Mouse (Mus musculus) heart, postnatal 0 days (tissue): ENCODE data around the gene Med11. TPM values are rescaled to one million over a fixed set of nuclear protein-coding genes. Genes with fewer than 3 reads are reported as not detected.

Experiments
- ATAC-seq: fragments of 200-750 bp; cut with Nextera tagmentation; 2 replicates; pipeline ENCODE4 v1.8.0; 2017; ENCODE audit warnings: low read depth, moderate number of reproducible peaks, moderate library complexity; ENCODE audit not compliant: insufficient read depth
- DNase-seq: peaks from one replicate; pipeline ENCODE4 v3.0.0-alpha.2; 2016; ENCODE audit warnings: low spot score
- H3K27ac ChIP-seq: fragments of 300-500 bp; sonication (generic); 2 replicates; pipeline ENCODE4 v1.5.1; 2014; ENCODE audit warnings: low read depth, mild to moderate bottlenecking
- H3K27me3 ChIP-seq: fragments of 300-500 bp; sonication (generic); 2 replicates; pipeline ENCODE4 v1.6.1; 2014; ENCODE audit warnings: low read length, mixed read lengths; ENCODE audit not compliant: control insufficient read depth, insufficient read depth
- H3K36me3 ChIP-seq: fragments of 300-500 bp; sonication (generic); replicated peaks from 2 replicates; pipeline ENCODE4 v1.6.1; 2014; ENCODE audit warnings: low read length, mixed read lengths; ENCODE audit not compliant: control insufficient read depth, insufficient read depth
- H3K4me1 ChIP-seq: fragments of 300-500 bp; sonication (generic); 2 replicates; pipeline ENCODE4 v1.6.1; 2014; ENCODE audit warnings: antibody characterized with exemption; ENCODE audit not compliant: control insufficient read depth, insufficient read depth
- H3K4me2 ChIP-seq: fragments of 300-500 bp; sonication (generic); 2 replicates; pipeline ENCODE4 v1.6.1; 2014; ENCODE audit warnings: low read depth, mild to moderate bottlenecking, low read length, moderate library complexity
- H3K4me3 ChIP-seq: fragments of 300-500 bp; sonication (generic); 2 replicates; pipeline ENCODE4 v1.5.1; 2014; ENCODE audit warnings: low read depth, low read length
- H3K9ac ChIP-seq: fragments of 300-500 bp; sonication (generic); replicated peaks from 2 replicates; pipeline ENCODE4 v1.6.1; 2014; ENCODE audit warnings: low read depth, low read length, mixed read lengths
- H3K9me3 ChIP-seq: fragments of 300-500 bp; sonication (generic); replicated peaks from 2 replicates; pipeline ENCODE4 v1.6.1; 2016; ENCODE audit warnings: low read length; ENCODE audit not compliant: control insufficient read depth
- CTCF ChIP-seq: IDR thresholded peaks from 2 replicates; pipeline ENCODE4 v1.5.1; 2016; ENCODE audit warnings: antibody characterized with exemption, control low read depth, low read depth
- EP300 ChIP-seq: IDR thresholded peaks from 2 replicates; pipeline ENCODE4 v1.6.1; 2016; ENCODE audit warnings: antibody characterized with exemption, low read depth
- WGBS: fragments of 180-500 bp; shearing (Covaris S2); extraction: QIAGEN DNeasy Blood & Tissue Kit; methylation state at CpG from one replicate; pipeline ENCODE4 v1.1.7; 2014; 5-methylcytosine and 5-hydroxymethylcytosine counted together
- polyA plus RNA-seq: library from polyadenylated mRNA; unstranded; fragments of >200 nt; fragmentation: Nextera tagmentation; extraction: Ambion mirVana; gene quantifications from 2 replicates; pipeline ENCODE4 v1.2.1, GENCODE M21; 2015
- total RNA-seq: library from RNA; depleted of rRNA; stranded (reverse); fragments of >200 nt; gene quantifications from 2 replicates; pipeline ENCODE4 v1.2.3, GENCODE M21; 2014; ENCODE audit warnings: low replicate concordance

Gene Med11
- total and polyA plus RNA-seq, 2 experiments from 2014 or later: 13.7 to 28.3 TPM

- no peaks in the 10 kb centered on the region for H3K9me3 ChIP-seq
- H3K27me3 ChIP-seq: no peaks in the 10 kb centered on the region
- no peak overlapping the region for H3K9ac ChIP-seq
- no peaks in the 10 kb centered on the region for H3K4me1 ChIP-seq
- ATAC-seq (no peak), DNase-seq (no peak)
- TF ChIP-seq CTCF (no peak), EP300 (no peak)
- no peaks in the 10 kb centered on the region for H3K36me3 ChIP-seq
- no peak overlapping the region for H3K4me2 ChIP-seq
- no peak overlapping the region for H3K4me3 ChIP-seq
- no peak overlapping the region for H3K27ac ChIP-seq
- WGBS: 51% methylated on average over 12 of the region's 12 CpGs
Measured at GRCm38 (mm10) chr11:70474872-70475534, 23.3 kb downstream of the Med11 start.

- no peak overlapping the region for H3K27ac ChIP-seq
- no peak overlapping the region for H3K4me2 ChIP-seq
- DNase-seq: no peak
- H3K27me3 ChIP-seq: no peaks in the 10 kb centered on the region
- H3K4me1 ChIP-seq: no peaks in the 10 kb centered on the region
- no peaks in the 10 kb centered on the region for H3K36me3 ChIP-seq
- no peak for ATAC-seq
- H3K4me3 ChIP-seq: no peak overlapping the region
- H3K9ac ChIP-seq: no peak overlapping the region
- TF ChIP-seq EP300: no peak
- no peak for TF ChIP-seq CTCF
- WGBS: 48% methylated on average over 2 of the region's 2 CpGs
- H3K9me3 ChIP-seq: no peaks in the 10 kb centered on the region
Measured at GRCm38 (mm10) chr11:70485498-70485897, 33.8 kb downstream of the Med11 start.

- Histone ChIP-seq H3K9me3 (0 out of 2 replicates have a peak, but pooled peaks cover 4% of the 10 kb centered on the region), H3K9ac (no peak overlapping the region), H3K36me3 (no peaks in the 10 kb centered on the region), H3K27me3 (no peaks in the 10 kb centered on the region), H3K4me1 (no peaks in the 10 kb centered on the region), H3K4me3 (no peak overlapping the region), H3K27ac (no peak overlapping the region), H3K4me2 (no peak overlapping the region)
- TF ChIP-seq CTCF (no peak), EP300 (no peak)
- no peak for ATAC-seq
- 24% methylated on average over 4 of the region's 4 CpGs for WGBS
- DNase-seq: no peak
Measured at GRCm38 (mm10) chr11:70487816-70488215, 36.1 kb downstream of the Med11 start.

GRCm38 (mm10) chr11:70489138-70489537 is 37.4 kb downstream of the Med11 start:
- no peak for DNase-seq
- Histone ChIP-seq H3K4me2 (no peak overlapping the region), H3K36me3 (no peaks in the 10 kb centered on the region), H3K27me3 (no peaks in the 10 kb centered on the region), H3K4me1 (no peaks in the 10 kb centered on the region), H3K4me3 (no peak overlapping the region), H3K9me3 (0 out of 2 replicates have a peak, but pooled peaks cover 4% of the 10 kb centered on the region), H3K27ac (no peak overlapping the region), H3K9ac (no peak overlapping the region)
- TF ChIP-seq CTCF: no peak
- TF ChIP-seq EP300: no peak
- ATAC-seq: no peak
- 81% methylated on average over 3 of the region's 3 CpGs for WGBS

GRCm38 (mm10) chr11:70489684-70490083 is 38.0 kb downstream of the Med11 start:
- no peak overlapping the region for H3K4me2 ChIP-seq
- 0 out of 2 replicates have a peak, but pooled peaks cover 4% of the 10 kb centered on the region for H3K9me3 ChIP-seq
- no peaks in the 10 kb centered on the region for H3K27me3 ChIP-seq
- H3K4me3 ChIP-seq: no peak overlapping the region
- DNase-seq: no peak
- no peak for TF ChIP-seq CTCF
- TF ChIP-seq EP300: no peak
- no peak overlapping the region for H3K27ac ChIP-seq
- no peak overlapping the region for H3K9ac ChIP-seq
- no peaks in the 10 kb centered on the region for H3K36me3 ChIP-seq
- 79% methylated on average over 6 of the region's 6 CpGs for WGBS
- no peak for ATAC-seq
- H3K4me1 ChIP-seq: no peaks in the 10 kb centered on the region
